Mouse (Mus musculus) intestine, embryonic 16.5 days (tissue): ENCODE results near the gene D10Jhu81e. TPM values are rescaled to one million over a fixed set of nuclear protein-coding genes. Genes with fewer than 3 reads are reported as not detected.
A peak's percentile ranks its signal among the peaks of the same experiment; 100 is the strongest.

Experiments used
- ATAC-seq: fragments of 200-750 bp; cut with Nextera tagmentation; 2 replicates; pipeline ENCODE4 v1.8.0; 2017; ENCODE audit warnings: moderate TSS enrichment, moderate library complexity
- H3K27ac ChIP-seq: fragments of 300-500 bp; sonication (generic); 2 replicates; pipeline ENCODE4 v1.5.1; 2014; ENCODE audit warnings: mild to moderate bottlenecking, low read length
- H3K27me3 ChIP-seq: fragments of 300-500 bp; sonication (generic); replicated peaks from 2 replicates; pipeline ENCODE4 v1.6.1; 2014; ENCODE audit warnings: low read length, control low read depth, mixed read lengths; ENCODE audit not compliant: control insufficient read depth, insufficient read depth
- H3K36me3 ChIP-seq: fragments of 300-500 bp; sonication (generic); 2 replicates; pipeline ENCODE4 v1.6.1; 2014; ENCODE audit warnings: low read length, control low read depth; ENCODE audit not compliant: control insufficient read depth, insufficient read depth
- H3K4me1 ChIP-seq: fragments of 300-500 bp; sonication (generic); 2 replicates; pipeline ENCODE4 v1.6.1; 2014; ENCODE audit warnings: low read length, control low read depth, mixed read lengths; ENCODE audit not compliant: control insufficient read depth, insufficient read depth
- H3K4me2 ChIP-seq: fragments of 300-500 bp; sonication (generic); 2 replicates; pipeline ENCODE4 v1.6.1; 2014; ENCODE audit warnings: low read depth, low read length, control low read depth
- H3K4me3 ChIP-seq: fragments of 300-500 bp; sonication (generic); 2 replicates; pipeline ENCODE4 v1.5.1; 2014; ENCODE audit warnings: mild to moderate bottlenecking, low read length
- H3K9ac ChIP-seq: fragments of 300-500 bp; sonication (generic); 2 replicates; pipeline ENCODE4 v1.6.1; 2014; ENCODE audit warnings: low read depth, low read length
- H3K9me3 ChIP-seq: fragments of 300-500 bp; sonication (generic); 2 replicates; pipeline ENCODE4 v1.6.1; 2016; ENCODE audit warnings: low read length, control low read depth; ENCODE audit not compliant: control insufficient read depth
- WGBS: fragments of 180-500 bp; shearing (Covaris S2); extraction: QIAGEN DNeasy Blood & Tissue Kit; methylation state at CpG from one replicate; pipeline ENCODE4 v1.1.7; 2014; 5-methylcytosine and 5-hydroxymethylcytosine counted together
- polyA plus RNA-seq: library from polyadenylated mRNA; unstranded; fragments of >200 nt; fragmentation: Nextera tagmentation; extraction: Ambion mirVana; gene quantifications from 2 replicates; pipeline ENCODE4 v1.2.1, GENCODE M21; 2015

The D10Jhu81e gene
- polyA plus RNA-seq, 1 experiment from 2014 or later = 45.7 TPM

GRCm38 (mm10) chr10:78184531-78185380, 15.2 kb upstream of the D10Jhu81e start, which contains the start of gene Pwp2:
TSS of gene Pwp2 (minus strand) at chr10:78185149.
- Histone ChIP-seq H3K9ac (peak within 1 kb of the TSS; percentile 66), H3K9me3 (no peaks in the 10 kb centered on the region), H3K4me1 (peaks cover 9% of the 10 kb centered on the region), H3K4me2 (peak within 1 kb of the TSS; percentile 90), H3K27ac (peak within 1 kb of the TSS; percentile 34), H3K36me3 (peaks cover 18% of the 10 kb centered on the region), H3K27me3 (no peaks in the 10 kb centered on the region), H3K4me3 (peak within 1 kb of the TSS; percentile 67)
- ATAC-seq = peak; percentile 97
- WGBS = 2% methylated on average over 47 of the region's 47 CpGs

GRCm38 (mm10) chr10:78183577-78183976, 14.0 kb upstream of the D10Jhu81e start:
- peaks cover 22% of the 10 kb centered on the region for H3K36me3 ChIP-seq
- ATAC-seq = no peak
- peaks cover 9% of the 10 kb centered on the region for H3K4me1 ChIP-seq
- no peaks in the 10 kb centered on the region for H3K9me3 ChIP-seq
- no peak overlapping the region for H3K27ac ChIP-seq
- H3K9ac ChIP-seq = no peak overlapping the region
- no peak overlapping the region for H3K4me3 ChIP-seq
- H3K27me3 ChIP-seq = no peaks in the 10 kb centered on the region
- WGBS = 79% methylated on average over 3 of the region's 3 CpGs
- no peak overlapping the region for H3K4me2 ChIP-seq

GRCm38 (mm10) chr10:78182321-78182720, 12.7 kb upstream of the D10Jhu81e start:
- WGBS = 93% methylated on average over 17 of the region's 17 CpGs
- Histone ChIP-seq H3K27me3 (no peaks in the 10 kb centered on the region), H3K4me1 (peaks cover 9% of the 10 kb centered on the region), H3K9me3 (no peaks in the 10 kb centered on the region), H3K9ac (no peak overlapping the region), H3K27ac (no peak overlapping the region), H3K4me3 (no peak overlapping the region), H3K36me3 (peaks cover 24% of the 10 kb centered on the region), H3K4me2 (no peak overlapping the region)
- ATAC-seq = no peak

- 96% methylated on average over 5 of the region's 5 CpGs for WGBS
Observed at GRCm38 (mm10) chr10:78174474-78174873, 4.9 kb upstream of the D10Jhu81e start.

DNA sequence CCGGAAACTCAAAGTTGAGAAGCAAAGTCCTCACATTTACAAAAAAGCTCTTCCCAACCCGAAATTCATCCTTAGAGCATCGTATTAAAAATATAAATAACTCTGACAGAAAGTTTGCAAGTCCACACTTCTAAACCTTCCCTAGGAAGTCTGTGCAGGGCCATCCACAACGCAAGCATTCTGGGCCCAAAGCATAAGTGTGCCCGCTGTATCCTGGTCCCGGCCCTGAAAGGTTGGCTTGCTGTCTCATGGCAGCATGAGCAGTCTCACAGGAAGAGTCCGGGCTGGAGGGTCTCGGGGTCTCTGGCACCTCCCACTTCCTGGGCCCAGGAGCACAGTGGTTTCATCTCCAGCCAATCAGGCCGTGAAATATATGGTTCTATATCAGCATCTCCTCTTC, 2.0 kb upstream of the D10Jhu81e start:
- WGBS = 93% methylated on average over 9 of the region's 9 CpGs
- Histone ChIP-seq H3K27ac (no peak overlapping the region), H3K27me3 (no peaks in the 10 kb centered on the region), H3K9ac (no peak overlapping the region), H3K4me2 (no peak overlapping the region), H3K36me3 (peaks cover 13% of the 10 kb centered on the region), H3K4me3 (no peak overlapping the region), H3K9me3 (no peaks in the 10 kb centered on the region), H3K4me1 (peaks cover 10% of the 10 kb centered on the region)
- ATAC-seq = no peak

More at GRCm38 (mm10) chr10:78174474-78174873, 4.9 kb upstream of the D10Jhu81e start:
- ATAC-seq = no peak
- no peak overlapping the region for H3K27ac ChIP-seq
- H3K4me2 ChIP-seq = no peak overlapping the region
- H3K9ac ChIP-seq = no peak overlapping the region
- H3K9me3 ChIP-seq = no peaks in the 10 kb centered on the region
- H3K4me1 ChIP-seq = no peaks in the 10 kb centered on the region
- H3K4me3 ChIP-seq = no peak overlapping the region
- no peaks in the 10 kb centered on the region for H3K27me3 ChIP-seq
- H3K36me3 ChIP-seq = peaks cover 31% of the 10 kb centered on the region

DNA sequence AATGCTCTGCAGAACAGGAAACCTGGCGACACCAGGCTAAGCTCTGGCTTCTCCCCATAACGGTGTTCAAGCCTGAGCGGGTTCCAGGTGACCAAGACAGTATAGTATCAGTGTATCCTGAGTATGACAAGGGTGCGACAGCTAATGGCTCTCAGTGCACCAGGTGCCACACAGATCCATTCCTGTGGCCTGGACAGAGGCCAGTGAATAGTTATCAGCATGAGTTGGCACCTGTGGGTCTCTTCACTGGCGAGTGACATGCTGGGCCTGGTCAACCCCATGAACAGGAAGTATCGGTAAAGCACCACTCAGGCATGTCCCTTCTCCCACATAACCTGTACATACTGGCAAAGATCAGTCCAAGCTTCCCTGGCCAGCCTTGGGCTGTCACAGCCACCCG, 1.5 kb upstream of the D10Jhu81e start:
- H3K27ac ChIP-seq = no peak overlapping the region
- 94% methylated on average over 7 of the region's 7 CpGs for WGBS
- H3K36me3 ChIP-seq = peaks cover 12% of the 10 kb centered on the region
- ATAC-seq = no peak
- H3K4me1 ChIP-seq = peaks cover 10% of the 10 kb centered on the region
- H3K4me3 ChIP-seq = no peak overlapping the region
- no peak overlapping the region for H3K4me2 ChIP-seq
- H3K27me3 ChIP-seq = no peaks in the 10 kb centered on the region
- no peaks in the 10 kb centered on the region for H3K9me3 ChIP-seq
- H3K9ac ChIP-seq = no peak overlapping the region

- no peaks in the 10 kb centered on the region for H3K9me3 ChIP-seq
- H3K4me1 ChIP-seq = peaks cover 10% of the 10 kb centered on the region
- no peak overlapping the region for H3K4me3 ChIP-seq
- 61% methylated on average over 2 of the region's 2 CpGs for WGBS
- 0 out of 2 replicates have a peak overlapping the region, but pooled peaks have one; percentile 84 for H3K4me2 ChIP-seq
- no peak overlapping the region for H3K9ac ChIP-seq
- H3K36me3 ChIP-seq = peaks cover 12% of the 10 kb centered on the region
- no peaks in the 10 kb centered on the region for H3K27me3 ChIP-seq
- no peak for ATAC-seq
- H3K27ac ChIP-seq = no peak overlapping the region
Observed at GRCm38 (mm10) chr10:78170445-78170844, 863 bp upstream of the D10Jhu81e start.

DNA sequence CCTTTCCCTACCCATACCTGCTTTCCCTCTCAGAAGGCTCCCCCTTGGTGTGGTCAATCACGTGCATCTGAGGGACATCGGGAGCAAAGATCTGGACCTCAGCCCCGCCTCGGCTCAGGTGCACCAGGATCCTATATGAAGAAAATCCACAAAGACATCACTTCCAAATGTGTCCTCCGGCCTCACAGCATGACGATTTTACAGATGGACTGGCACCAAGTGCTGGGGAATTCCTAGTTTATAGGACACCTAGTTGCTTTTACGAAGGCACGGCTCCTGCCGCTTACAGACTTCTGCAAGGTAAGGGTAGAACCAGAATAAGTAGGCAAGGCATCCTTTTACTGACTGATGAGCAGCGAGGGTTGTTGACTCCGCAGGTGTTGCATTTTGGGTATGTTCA, 790 bp downstream of the D10Jhu81e start:
- Histone ChIP-seq H3K9ac (peak overlapping the region; percentile 91), H3K36me3 (peaks cover 8% of the 10 kb centered on the region), H3K9me3 (no peaks in the 10 kb centered on the region), H3K4me1 (peaks cover 10% of the 10 kb centered on the region), H3K27ac (no peak overlapping the region), H3K4me3 (peak overlapping the region; percentile 92), H3K27me3 (no peaks in the 10 kb centered on the region), H3K4me2 (peak overlapping the region; percentile 84)
- WGBS = 79% methylated on average over 11 of the region's 11 CpGs
- ATAC-seq = no peak

GRCm38 (mm10) chr10:78167775-78168174, 1.8 kb downstream of the D10Jhu81e start:
- no peak overlapping the region for H3K9ac ChIP-seq
- H3K4me2 ChIP-seq = no peak overlapping the region
- peaks cover 6% of the 10 kb centered on the region for H3K36me3 ChIP-seq
- peaks cover 10% of the 10 kb centered on the region for H3K4me1 ChIP-seq
- H3K4me3 ChIP-seq = no peak overlapping the region
- H3K9me3 ChIP-seq = no peaks in the 10 kb centered on the region
- H3K27me3 ChIP-seq = no peaks in the 10 kb centered on the region
- ATAC-seq = no peak
- H3K27ac ChIP-seq = no peak overlapping the region
